Mouse (Mus musculus) leukemia stem cell, adult 10-12 weeks (primary cell): ENCODE results near the gene Slc25a44. TPM values are rescaled to one million over a fixed set of nuclear protein-coding genes. Genes with fewer than 3 reads are reported as not detected.

ENCODE experiments used
- polyA plus RNA-seq: library from polyadenylated mRNA; stranded (reverse); fragments of >175 nt; gene quantifications from 2 replicates; pipeline ENCODE4 v1.2.3, GENCODE M21; 2012; ENCODE audit warnings: low replicate concordance

Slc25a44 gene
- 4.0 and 23.4 TPM in 2 replicates for polyA plus RNA-seq

GRCm38 (mm10) chr3:88424605-88425329 lies at the start of gene Slc25a44:
Slc25a44 (minus strand) TSS chr3:88425139.

GRCm38 (mm10) chr3:88460983-88461696 lies 36.2 kb upstream of the Slc25a44 start, which contains the start of gene Sema4a:
Sema4a (minus strand) TSS chr3:88461182.

DNA sequence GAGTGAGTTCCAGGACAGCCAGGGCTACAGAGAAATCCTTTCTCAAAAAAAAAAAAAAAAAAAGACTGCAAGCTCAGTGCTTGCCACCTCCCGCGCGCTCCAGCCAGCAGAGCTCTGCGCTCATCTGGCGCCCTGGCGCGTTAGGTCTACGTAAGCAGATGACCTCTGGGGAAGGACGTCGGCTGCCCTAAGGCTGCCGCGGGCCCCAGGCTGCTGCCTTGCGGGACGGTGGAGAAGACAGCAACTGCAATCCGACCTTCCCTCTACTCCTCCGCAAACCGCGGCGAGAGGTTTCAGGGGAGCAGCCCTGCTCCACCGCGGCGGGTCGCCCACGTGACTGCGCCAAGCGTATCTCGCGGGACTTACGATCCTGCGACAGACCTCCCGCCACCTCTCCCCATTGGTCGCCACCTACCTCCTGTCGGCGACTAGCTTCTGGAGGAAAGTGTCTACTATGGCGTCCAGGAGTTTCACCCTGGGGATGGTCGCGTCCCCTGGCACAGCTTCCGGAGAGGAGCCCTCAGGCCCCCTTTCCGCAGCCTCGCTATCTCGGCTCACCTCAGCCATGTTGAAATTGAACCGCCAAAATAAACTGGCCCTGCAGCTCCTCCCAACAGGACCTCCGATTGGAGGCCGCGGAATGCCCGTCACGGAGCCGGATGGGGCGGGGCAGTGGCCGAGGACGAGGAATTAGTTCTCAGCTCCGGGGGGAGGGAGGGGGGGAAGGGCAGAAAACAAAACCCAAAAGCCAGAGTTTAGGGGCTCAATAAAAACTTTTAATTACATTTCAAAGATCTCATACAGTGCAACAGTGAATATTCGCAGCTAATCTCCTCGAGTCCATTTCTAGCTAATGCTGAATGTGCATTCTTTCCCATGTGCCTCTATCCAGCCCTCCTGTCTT lies 14.9 kb downstream of the Slc25a44 start, which contains the start of gene Pmf1:
Gene Pmf1, minus strand, starts transcription at position 591 of the 904 bp plus-strand sequence.

GRCm38 (mm10) chr3:88384364-88384763 lies 40.6 kb downstream of the Slc25a44 start, which contains the start of gene Bglap:
Bglap (minus strand) TSS chr3:88384464.

GRCm38 (mm10) chr3:88378599-88378998 lies 46.3 kb downstream of the Slc25a44 start, which contains the start of gene Bglap2:
Bglap2 (minus strand) TSS chr3:88378699.

GRCm38 (mm10) chr3:88372643-88373042 lies 52.3 kb downstream of the Slc25a44 start, which contains the start of gene Bglap3:
Bglap3 (minus strand) TSS chr3:88372743.

GRCm38 (mm10) chr3:88364337-88364736 lies 60.6 kb downstream of the Slc25a44 start, which contains the start of gene Paqr6:
Paqr6 (plus strand) TSS chr3:88364584.

Other genes starting within 250 kb of the Slc25a44 start
- 0.09 TPM in 1 of 2 replicates, not detected in the other for gene Rhbg, start 170.4 kb downstream of the Slc25a44 start, polyA plus RNA-seq
- gene Gm38392, start 137.9 kb downstream of the Slc25a44 start, polyA plus RNA-seq, result not detected in 2 replicates
- gene Tsacc, start 128.1 kb downstream of the Slc25a44 start, polyA plus RNA-seq, result 0.58 and 0.66 TPM in 2 replicates
- gene Cct3, start 128.0 kb downstream of the Slc25a44 start, polyA plus RNA-seq, result 11.4 and 21.3 TPM in 2 replicates
- gene Glmp, start 100.1 kb downstream of the Slc25a44 start, polyA plus RNA-seq, result 14.5 and 95.1 TPM in 2 replicates
- gene Tmem79, start 89.0 kb downstream of the Slc25a44 start, polyA plus RNA-seq, result 0.21 and 3.1 TPM in 2 replicates
- 91.7 and 114 TPM in 2 replicates for gene Smg5, start 88.9 kb downstream of the Slc25a44 start, polyA plus RNA-seq
- 0.55 and 0.57 TPM in 2 replicates for gene Paqr6, start 60.6 kb downstream of the Slc25a44 start, polyA plus RNA-seq
- not detected in 2 replicates for gene Bglap3, start 52.4 kb downstream of the Slc25a44 start, polyA plus RNA-seq
- gene Bglap2, start 46.4 kb downstream of the Slc25a44 start, polyA plus RNA-seq, result not detected in 2 replicates
- gene Bglap, start 40.7 kb downstream of the Slc25a44 start, polyA plus RNA-seq, result 0.51 TPM in 1 of 2 replicates, not detected in the other
- 95.1 and 190 TPM in 2 replicates for gene Pmf1, start 14.8 kb downstream of the Slc25a44 start, polyA plus RNA-seq
- 48.8 and 91.1 TPM in 2 replicates for gene Sema4a, start 36.0 kb upstream of the Slc25a44 start, polyA plus RNA-seq
- gene Lmna, start 84.8 kb upstream of the Slc25a44 start, polyA plus RNA-seq, result 591 and 773 TPM in 2 replicates
- gene Mex3a, start 107.3 kb upstream of the Slc25a44 start, polyA plus RNA-seq, result 1.4 TPM in 2 replicates
- 0.39 TPM in 1 of 2 replicates, not detected in the other for gene Rab25, start 123.2 kb upstream of the Slc25a44 start, polyA plus RNA-seq
- gene Lamtor2, start 127.9 kb upstream of the Slc25a44 start, polyA plus RNA-seq, result 19.8 and 57.6 TPM in 2 replicates
- 75.8 and 121 TPM in 2 replicates for gene Ubqln4, start 128.6 kb upstream of the Slc25a44 start, polyA plus RNA-seq
- gene Ssr2, start 150.7 kb upstream of the Slc25a44 start, polyA plus RNA-seq, result 37.4 and 416 TPM in 2 replicates
- gene Arhgef2, start 180.8 kb upstream of the Slc25a44 start, polyA plus RNA-seq, result 143 and 295 TPM in 2 replicates
- not detected in 2 replicates for gene Rxfp4, start 228.0 kb upstream of the Slc25a44 start, polyA plus RNA-seq